In genomic region chr19:5818590-5818977, GRCm38 (mm10) we compare ENCODE assay signal across 8 mouse cellular contexts. TPM values are rescaled to one million over a fixed set of nuclear protein-coding genes. Genes with fewer than 3 reads are reported as not detected.
DNase-seq lines count a peak whose midpoint lies in the region; ATAC-seq lines count a peak whose summit lies in the region.

No protein-coding gene starts in this region.

- no peak for ATAC-seq in heart, embryonic 13.5 days (ENCODE audit: extremely low read depth, insufficient number of reproducible peaks, low FRiP score, low TSS enrichment)
- no peak for ATAC-seq in midbrain, embryonic 13.5 days
- no peak; the same call in 1 of the 2 replicates for ATAC-seq in midbrain, embryonic 15.5 days (replicated peaks)
- no peak for ATAC-seq in frontal cortex, adult (ENCODE audit: low TSS enrichment)
- ATAC-seq in forebrain, embryonic 11.5 days (replicated peaks; ENCODE audit: low FRiP score), result no peak

- no peak for DNase-seq in heart, postnatal 14 days
- no peak for DNase-seq in limb, embryonic 10.5 days (ENCODE audit: low spot score)
- peak; percentile 68 for DNase-seq in yolk sac, embryonic 10.5 days (ENCODE audit: low spot score)
- DNase-seq in forebrain, embryonic 11.5 days (ENCODE audit: low spot score), result no peak

- no peaks in the 10 kb centered on the region for H3K36me3 ChIP-seq in heart, embryonic 13.5 days
- H3K36me3 ChIP-seq in midbrain, embryonic 13.5 days, result no peaks in the 10 kb centered on the region
- no peaks in the 10 kb centered on the region for H3K36me3 ChIP-seq in midbrain, embryonic 15.5 days (replicated peaks)
- no peaks in the 10 kb centered on the region for H3K36me3 ChIP-seq in limb, embryonic 10.5 days
- no peaks in the 10 kb centered on the region for H3K36me3 ChIP-seq in forebrain, embryonic 11.5 days (ENCODE audit: control insufficient read depth, insufficient read depth, low read length)

- no peak overlapping the region for H3K4me3 ChIP-seq in heart, embryonic 13.5 days
- no peak overlapping the region for H3K4me3 ChIP-seq in midbrain, embryonic 13.5 days (replicated peaks)
- no peak overlapping the region for H3K4me3 ChIP-seq in midbrain, embryonic 15.5 days
- no peak overlapping the region for H3K4me3 ChIP-seq in limb, embryonic 10.5 days
- no peak overlapping the region for H3K4me3 ChIP-seq in forebrain, embryonic 11.5 days (ENCODE audit: low read depth, low read length)

- peak overlapping the region; percentile 66 for H3K4me2 ChIP-seq in heart, embryonic 13.5 days
- H3K4me2 ChIP-seq in midbrain, embryonic 13.5 days (replicated peaks), result no peak overlapping the region
- H3K4me2 ChIP-seq in midbrain, embryonic 15.5 days, result no peak overlapping the region
- no peak overlapping the region for H3K4me2 ChIP-seq in forebrain, embryonic 11.5 days (ENCODE audit: low read depth, low read length, severe bottlenecking)

- peak overlapping the region; percentile 86 for H3K27ac ChIP-seq in heart, embryonic 13.5 days (replicated peaks)
- H3K27ac ChIP-seq in midbrain, embryonic 13.5 days, result 0 out of 2 replicates have a peak overlapping the region, but pooled peaks have one; percentile 39
- H3K27ac ChIP-seq in midbrain, embryonic 15.5 days, result no peak overlapping the region
- peak overlapping the region; percentile 90 for H3K27ac ChIP-seq in limb, embryonic 10.5 days
- H3K27ac ChIP-seq in forebrain, embryonic 11.5 days (ENCODE audit: low read depth, low read length), result no peak overlapping the region

- H3K4me1 ChIP-seq in heart, embryonic 13.5 days, result peaks cover 63% of the 10 kb centered on the region
- peaks cover 25% of the 10 kb centered on the region for H3K4me1 ChIP-seq in midbrain, embryonic 13.5 days (replicated peaks)
- H3K4me1 ChIP-seq in midbrain, embryonic 15.5 days, result peaks cover 28% of the 10 kb centered on the region
- H3K4me1 ChIP-seq in limb, embryonic 10.5 days, result peaks cover 38% of the 10 kb centered on the region
- peaks cover 5% of the 10 kb centered on the region; the same call in 1 of the 2 replicates for H3K4me1 ChIP-seq in forebrain, embryonic 11.5 days (replicated peaks; ENCODE audit: control insufficient read depth, insufficient read depth, low read length)

- 62% methylated on average over 6 of the region's 6 CpGs for WGBS in heart, embryonic 13.5 days
- 81% methylated on average over 6 of the region's 6 CpGs for WGBS in midbrain, embryonic 13.5 days
- WGBS in midbrain, embryonic 15.5 days, result 83% methylated on average over 6 of the region's 6 CpGs
- 81% methylated on average over 6 of the region's 6 CpGs for WGBS in limb, embryonic 10.5 days
- WGBS in forebrain, embryonic 11.5 days, result 84% methylated on average over 6 of the region's 6 CpGs

- intact Hi-C loops in heart, postnatal 14 days (cut with DNase I), result loop anchor here (2.0 kb wide), 2 partner anchors 16 to 24 kb away; no protein-coding TSS in a partner anchor

- H3K9ac ChIP-seq in heart, embryonic 13.5 days, result peak overlapping the region; percentile 53
- no peak overlapping the region for H3K9ac ChIP-seq in midbrain, embryonic 13.5 days (replicated peaks)
- no peak overlapping the region for H3K9ac ChIP-seq in midbrain, embryonic 15.5 days
- H3K9ac ChIP-seq in forebrain, embryonic 11.5 days (ENCODE audit: low read length), result no peak overlapping the region

- H3K9me3 ChIP-seq in heart, embryonic 13.5 days, result no peaks in the 10 kb centered on the region
- no peaks in the 10 kb centered on the region for H3K9me3 ChIP-seq in midbrain, embryonic 13.5 days
- H3K9me3 ChIP-seq in midbrain, embryonic 15.5 days, result no peaks in the 10 kb centered on the region
- no peaks in the 10 kb centered on the region for H3K9me3 ChIP-seq in limb, embryonic 10.5 days (replicated peaks)
- H3K9me3 ChIP-seq in forebrain, embryonic 11.5 days (ENCODE audit: control insufficient read depth, low read length), result no peaks in the 10 kb centered on the region

- no peaks in the 10 kb centered on the region for H3K27me3 ChIP-seq in heart, embryonic 13.5 days (replicated peaks)
- H3K27me3 ChIP-seq in midbrain, embryonic 13.5 days, result no peaks in the 10 kb centered on the region
- H3K27me3 ChIP-seq in midbrain, embryonic 15.5 days (replicated peaks), result no peaks in the 10 kb centered on the region
- H3K27me3 ChIP-seq in limb, embryonic 10.5 days (ENCODE audit: low read depth, poor library complexity, severe bottlenecking), result no peaks in the 10 kb centered on the region
- no peaks in the 10 kb centered on the region for H3K27me3 ChIP-seq in forebrain, embryonic 11.5 days (ENCODE audit: control insufficient read depth, insufficient read depth, low read length)

RNA-seq across cellular contexts. Expression of gene Scyl1, which starts 47.4 kb away (rescaled TPM):
- polyA plus RNA-seq in heart, embryonic 13.5 days (2015; fragmentation: Nextera tagmentation; extraction: Ambion mirVana), result 55.8 and 59.6 TPM in 2 replicates
- 10 to 100 TPM; 66.2 to 67.2 TPM for total RNA-seq in heart, postnatal 14 days (2021)
- polyA plus RNA-seq in midbrain, embryonic 13.5 days (2015; fragmentation: Nextera tagmentation; extraction: Ambion mirVana), result 64.9 and 70.0 TPM in 2 replicates
- polyA plus RNA-seq in midbrain, embryonic 15.5 days (2015; fragmentation: Nextera tagmentation; extraction: Ambion mirVana), result 87.6 and 94.7 TPM in 2 replicates
- polyA plus RNA-seq in limb, embryonic 10.5 days (2016; fragmentation: Nextera tagmentation; extraction: Ambion mirVana), result 71.6 and 78.5 TPM in 2 replicates
- polyA plus RNA-seq in forebrain, embryonic 11.5 days (2014; fragmentation: Nextera tagmentation; extraction: Ambion mirVana), result 65.2 and 66.3 TPM in 2 replicates

RNA-seq across cellular contexts. Expression of gene Frmd8, which starts 56.5 kb away (rescaled TPM):
- polyA plus RNA-seq in heart, embryonic 13.5 days (2015; fragmentation: Nextera tagmentation; extraction: Ambion mirVana), result 27.4 and 29.0 TPM in 2 replicates
- total RNA-seq in heart, postnatal 14 days (2021), result 10 to 100 TPM; 15.6 to 15.8 TPM
- polyA plus RNA-seq in midbrain, embryonic 13.5 days (2015; fragmentation: Nextera tagmentation; extraction: Ambion mirVana), result 16.8 and 19.0 TPM in 2 replicates
- 16.1 and 19.2 TPM in 2 replicates for polyA plus RNA-seq in midbrain, embryonic 15.5 days (2015; fragmentation: Nextera tagmentation; extraction: Ambion mirVana)
- polyA plus RNA-seq in limb, embryonic 10.5 days (2016; fragmentation: Nextera tagmentation; extraction: Ambion mirVana), result 43.5 and 48.7 TPM in 2 replicates
- polyA plus RNA-seq in forebrain, embryonic 11.5 days (2014; fragmentation: Nextera tagmentation; extraction: Ambion mirVana), result 20.4 and 24.5 TPM in 2 replicates

RNA-seq across cellular contexts. Expression of gene Slc25a45, which starts 59.0 kb away (rescaled TPM):
- 3.7 and 4.2 TPM in 2 replicates for polyA plus RNA-seq in heart, embryonic 13.5 days (2015; fragmentation: Nextera tagmentation; extraction: Ambion mirVana)
- total RNA-seq in heart, postnatal 14 days (2021), result 1 to 10 TPM; 3.3 to 4.5 TPM
- 1.4 and 2.0 TPM in 2 replicates for polyA plus RNA-seq in midbrain, embryonic 13.5 days (2015; fragmentation: Nextera tagmentation; extraction: Ambion mirVana)
- 2.0 and 2.9 TPM in 2 replicates for polyA plus RNA-seq in midbrain, embryonic 15.5 days (2015; fragmentation: Nextera tagmentation; extraction: Ambion mirVana)
- 1.8 TPM in 2 replicates for polyA plus RNA-seq in limb, embryonic 10.5 days (2016; fragmentation: Nextera tagmentation; extraction: Ambion mirVana)
- polyA plus RNA-seq in forebrain, embryonic 11.5 days (2014; fragmentation: Nextera tagmentation; extraction: Ambion mirVana), result 0.90 and 1.1 TPM in 2 replicates

Comparison
In these comparisons a context has a peak if more than half of its experiments do, and no peak if none do; other contexts are left out.
1. H3K27ac ChIP-seq: peak in heart, embryonic 13.5 days (single experiment), midbrain, embryonic 13.5 days (single experiment) and limb, embryonic 10.5 days (single experiment); none in midbrain, embryonic 15.5 days (single experiment) and forebrain, embryonic 11.5 days (single experiment).